In the genomic region with DNA sequence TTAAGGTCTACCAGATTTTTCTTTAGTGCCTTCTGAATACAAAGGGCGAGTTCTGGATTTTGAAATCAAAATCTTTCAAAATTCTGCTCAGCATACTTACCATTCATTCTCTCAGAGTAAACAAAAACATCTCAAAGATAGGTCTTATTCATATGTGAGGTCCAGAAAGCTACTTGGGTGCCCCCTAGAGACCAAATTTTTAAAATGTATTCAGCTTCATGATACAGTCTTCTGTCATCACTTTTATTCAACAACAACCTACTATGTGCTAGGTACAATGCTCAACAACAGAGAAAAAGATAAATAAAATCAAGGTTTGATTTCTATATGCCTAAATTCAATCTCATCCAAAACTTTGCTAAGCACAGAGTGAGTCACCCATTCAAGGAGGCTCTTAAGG, we compare ENCODE assay signal across 14 mouse cellular contexts. TPM values are rescaled to one million over a fixed set of nuclear protein-coding genes. Genes with fewer than 3 reads are reported as not detected.
DNase-seq lines count a peak whose midpoint lies in the region; ATAC-seq and TF ChIP-seq lines count a peak whose summit lies in the region.
"Had no signal": no experiment of that assay in that cellular context is flagged by ENCODE, and none has a peak within 500 bp of the region (broad histone marks: within the 10 kb centered on the region; RNA-seq: fewer than 3 reads in every experiment).

No protein-coding gene starts in this region.

- H3K4me2 ChIP-seq in hindbrain, postnatal 0 days (ENCODE audit: low read depth, low read length) = no peak overlapping the region
- no peak overlapping the region for H3K4me2 ChIP-seq in hindbrain, embryonic 11.5 days (replicated peaks; ENCODE audit: low read depth, low read length)
- no peak overlapping the region for H3K4me2 ChIP-seq in stomach, postnatal 0 days (replicated peaks; ENCODE audit: low read depth)
- H3K4me2 ChIP-seq: embryonic facial prominence, embryonic 13.5 days; heart, embryonic 13.5 days; lung, embryonic 15.5 days; neural tube, embryonic 13.5 days had no signal

- no peak overlapping the region for H3K27ac ChIP-seq in hindbrain, postnatal 0 days
- H3K27ac ChIP-seq in hindbrain, embryonic 11.5 days (ENCODE audit: low read depth, low read length) = no peak overlapping the region
- no peak overlapping the region for H3K27ac ChIP-seq in thymus, adult 2 months (ENCODE audit: control insufficient read depth, insufficient read depth, low read length)
- H3K27ac ChIP-seq in stomach, postnatal 0 days (replicated peaks) = no peak overlapping the region
- H3K27ac ChIP-seq: embryonic facial prominence, embryonic 13.5 days; heart, embryonic 13.5 days; lung, embryonic 15.5 days; neural tube, embryonic 13.5 days had no signal

- WGBS in hindbrain, postnatal 0 days = 85% methylated on average over 1 of the region's 1 CpGs
- WGBS in hindbrain, embryonic 11.5 days = 90% methylated on average over 1 of the region's 1 CpGs
- WGBS in thymus, adult 2 months = 89% methylated on average over 1 of the region's 1 CpGs
- 87% methylated on average over 1 of the region's 1 CpGs for WGBS in stomach, postnatal 0 days

- no peak for TF ChIP-seq EP300 in stomach, postnatal 0 days (optimal IDR thresholded peaks at IDR 0.05)

- no peaks in the 10 kb centered on the region for H3K27me3 ChIP-seq in hindbrain, postnatal 0 days (ENCODE audit: insufficient read depth, low read length)
- no peaks in the 10 kb centered on the region for H3K27me3 ChIP-seq in hindbrain, embryonic 11.5 days (ENCODE audit: control insufficient read depth, insufficient read depth, low read length)
- no peaks in the 10 kb centered on the region for H3K27me3 ChIP-seq in thymus, adult 2 months (ENCODE audit: control insufficient read depth, insufficient read depth, low read length)
- no peaks in the 10 kb centered on the region for H3K27me3 ChIP-seq in stomach, postnatal 0 days (ENCODE audit: control insufficient read depth, insufficient read depth, low read length)
- H3K27me3 ChIP-seq: embryonic facial prominence, embryonic 13.5 days; heart, embryonic 13.5 days; lung, embryonic 15.5 days; neural tube, embryonic 13.5 days had no signal

- peak; percentile 42 for DNase-seq in hindbrain, postnatal 0 days (ENCODE audit: low spot score)
- DNase-seq in hindbrain, embryonic 11.5 days (ENCODE audit: low spot score) = no peak
- peak; percentile 46 for DNase-seq in thymus, postnatal 0 days (ENCODE audit: low spot score)
- no peak for DNase-seq in thymus, adult 2 months
- DNase-seq in stomach, postnatal 0 days (ENCODE audit: low spot score) = no peak
- no peak for DNase-seq in adrenal gland, postnatal 14 days
- DNase-seq in testis, postnatal 10 days (ENCODE audit: low spot score) = no peak
- DNase-seq: right cerebral cortex, postnatal 4 days had no signal

- H3K4me1 ChIP-seq in hindbrain, postnatal 0 days (ENCODE audit: insufficient read depth, low read length) = no peaks in the 10 kb centered on the region
- no peaks in the 10 kb centered on the region for H3K4me1 ChIP-seq in hindbrain, embryonic 11.5 days (replicated peaks; ENCODE audit: control insufficient read depth, insufficient read depth, low read length)
- no peaks in the 10 kb centered on the region; the same call in 1 of the 2 replicates for H3K4me1 ChIP-seq in thymus, adult 2 months (replicated peaks; ENCODE audit: control insufficient read depth, insufficient read depth, low read length)
- H3K4me1 ChIP-seq in stomach, postnatal 0 days (replicated peaks; ENCODE audit: control insufficient read depth, insufficient read depth) = no peaks in the 10 kb centered on the region

- TF ChIP-seq POLR2A in thymus, adult 2 months (IDR thresholded peaks at IDR 0.05; ENCODE audit: control insufficient read depth, extremely low read depth, insufficient read depth, low read length, poor library complexity) = no peak

- no peak overlapping the region for H3K9ac ChIP-seq in hindbrain, postnatal 0 days (replicated peaks; ENCODE audit: low read length)
- no peak overlapping the region for H3K9ac ChIP-seq in hindbrain, embryonic 11.5 days (ENCODE audit: low read depth, low read length)
- no peak overlapping the region for H3K9ac ChIP-seq in stomach, postnatal 0 days (ENCODE audit: low read length)
- H3K9ac ChIP-seq: embryonic facial prominence, embryonic 13.5 days; heart, embryonic 13.5 days; lung, embryonic 15.5 days; neural tube, embryonic 13.5 days had no signal

- no peaks in the 10 kb centered on the region for H3K9me3 ChIP-seq in hindbrain, postnatal 0 days (ENCODE audit: low read length)
- H3K9me3 ChIP-seq in hindbrain, embryonic 11.5 days (ENCODE audit: control insufficient read depth, low read length) = no peaks in the 10 kb centered on the region
- no peaks in the 10 kb centered on the region for H3K9me3 ChIP-seq in stomach, postnatal 0 days (ENCODE audit: control insufficient read depth, low read length)
- H3K9me3 ChIP-seq: embryonic facial prominence, embryonic 13.5 days; heart, embryonic 13.5 days; lung, embryonic 15.5 days; neural tube, embryonic 13.5 days had no signal

- TF ChIP-seq CTCF in hindbrain, postnatal 0 days (IDR thresholded peaks at IDR 0.05; ENCODE audit: low read depth) = peak; percentile 43
- TF ChIP-seq CTCF in thymus, adult 2 months (IDR thresholded peaks at IDR 0.05; ENCODE audit: borderline replicate concordance, control insufficient read depth, extremely low read depth, insufficient read depth, low read length, poor library complexity) = no peak
- peak; percentile 60 for TF ChIP-seq CTCF in stomach, postnatal 0 days (IDR thresholded peaks at IDR 0.05; ENCODE audit: low read depth)

- H3K36me3 ChIP-seq in hindbrain, postnatal 0 days (ENCODE audit: insufficient read depth, low read length) = no peaks in the 10 kb centered on the region
- H3K36me3 ChIP-seq in hindbrain, embryonic 11.5 days (ENCODE audit: control insufficient read depth, insufficient read depth, low read length) = no peaks in the 10 kb centered on the region
- H3K36me3 ChIP-seq in thymus, adult 2 months (ENCODE audit: control insufficient read depth, insufficient read depth, low read length) = no peaks in the 10 kb centered on the region
- no peaks in the 10 kb centered on the region for H3K36me3 ChIP-seq in stomach, postnatal 0 days (ENCODE audit: control insufficient read depth, insufficient read depth, low read length)
- H3K36me3 ChIP-seq: embryonic facial prominence, embryonic 13.5 days; lung, embryonic 15.5 days; neural tube, embryonic 13.5 days had no signal

- no peak overlapping the region for H3K4me3 ChIP-seq in hindbrain, postnatal 0 days (ENCODE audit: low read length)
- H3K4me3 ChIP-seq in hindbrain, embryonic 11.5 days (ENCODE audit: low read depth, low read length) = no peak overlapping the region
- no peak overlapping the region for H3K4me3 ChIP-seq in thymus, adult 2 months (ENCODE audit: control insufficient read depth, insufficient read depth, low read length)
- H3K4me3 ChIP-seq in stomach, postnatal 0 days (ENCODE audit: low read depth, low read length) = no peak overlapping the region
- H3K4me3 ChIP-seq: embryonic facial prominence, embryonic 13.5 days; heart, embryonic 13.5 days; lung, embryonic 15.5 days; neural tube, embryonic 13.5 days had no signal

- ATAC-seq in hindbrain, postnatal 0 days = no peak
- ATAC-seq in hindbrain, embryonic 11.5 days (ENCODE audit: low FRiP score) = no peak
- ATAC-seq in common myeloid progenitor, adult 5-6 weeks (replicated peaks; ENCODE audit: low read depth, poor library complexity, severe bottlenecking) = peak; percentile 34; the same call in 1 of the 2 replicates
- no peak for ATAC-seq in stomach, postnatal 0 days (ENCODE audit: low FRiP score, low TSS enrichment)
- ATAC-seq: inflammation-experienced regulatory T-cells, adult 6 months had no signal

RNA-seq across cellular contexts. Expression of a gene that starts 4.0 kb away (rescaled TPM):
- 68.0 and 70.3 TPM in 2 replicates for total RNA-seq in hindbrain, postnatal 0 days (2014; rRNA removed)
- polyA plus RNA-seq in hindbrain, postnatal 0 days (2015; fragmentation: Nextera tagmentation; extraction: Ambion mirVana) = 199 and 204 TPM in 2 replicates
- polyA plus RNA-seq in hindbrain, embryonic 11.5 days (2014; fragmentation: Nextera tagmentation; extraction: Ambion mirVana) = 134 and 150 TPM in 2 replicates
- 120 and 126 TPM in 2 replicates for polyA plus RNA-seq in thymus, postnatal 0 days (2015; fragmentation: Nextera tagmentation; extraction: Ambion mirVana)
- 17.7 and 20.1 TPM in 2 replicates for polyA plus RNA-seq in thymus, adult 2 months (2012; rRNA removed)
- 177 and 188 TPM in 2 replicates for total RNA-seq in common myeloid progenitor, adult 5-6 weeks (2017)
- polyA plus RNA-seq in stomach, postnatal 0 days (2015; fragmentation: Nextera tagmentation; extraction: Ambion mirVana) = 175 and 176 TPM in 2 replicates
- 103 and 104 TPM in 2 replicates for total RNA-seq in adrenal gland, postnatal 14 days (2021)

RNA-seq across cellular contexts. Expression of a gene that starts 16.9 kb away (rescaled TPM):
- total RNA-seq in hindbrain, postnatal 0 days (2014; rRNA removed) = 2.8 and 3.6 TPM in 2 replicates
- polyA plus RNA-seq in hindbrain, postnatal 0 days (2015; fragmentation: Nextera tagmentation; extraction: Ambion mirVana) = 2.3 and 2.8 TPM in 2 replicates
- polyA plus RNA-seq in hindbrain, embryonic 11.5 days (2014; fragmentation: Nextera tagmentation; extraction: Ambion mirVana) = 18.3 and 23.0 TPM in 2 replicates
- 10.2 and 10.9 TPM in 2 replicates for polyA plus RNA-seq in thymus, postnatal 0 days (2015; fragmentation: Nextera tagmentation; extraction: Ambion mirVana)
- 8.1 and 10.7 TPM in 2 replicates for polyA plus RNA-seq in thymus, adult 2 months (2012; rRNA removed)
- 17.3 and 29.3 TPM in 2 replicates for total RNA-seq in common myeloid progenitor, adult 5-6 weeks (2017)
- 1.7 and 1.8 TPM in 2 replicates for polyA plus RNA-seq in stomach, postnatal 0 days (2015; fragmentation: Nextera tagmentation; extraction: Ambion mirVana)
- 1.9 and 2.3 TPM in 2 replicates for total RNA-seq in adrenal gland, postnatal 14 days (2021)

RNA-seq across cellular contexts. Expression of a gene that starts 57.2 kb away (rescaled TPM):
- not detected in 2 replicates for total RNA-seq in hindbrain, postnatal 0 days (2014; rRNA removed)
- polyA plus RNA-seq in hindbrain, postnatal 0 days (2015; fragmentation: Nextera tagmentation; extraction: Ambion mirVana) = not detected in 2 replicates
- polyA plus RNA-seq in hindbrain, embryonic 11.5 days (2014; fragmentation: Nextera tagmentation; extraction: Ambion mirVana) = not detected in 2 replicates
- polyA plus RNA-seq in thymus, postnatal 0 days (2015; fragmentation: Nextera tagmentation; extraction: Ambion mirVana) = not detected in 2 replicates
- polyA plus RNA-seq in thymus, adult 2 months (2012; rRNA removed) = 0.16 and 0.37 TPM in 2 replicates
- total RNA-seq in common myeloid progenitor, adult 5-6 weeks (2017) = not detected in 2 replicates
- not detected in 2 replicates for polyA plus RNA-seq in stomach, postnatal 0 days (2015; fragmentation: Nextera tagmentation; extraction: Ambion mirVana)
- total RNA-seq in adrenal gland, postnatal 14 days (2021) = not detected in 2 replicates
- polyA plus RNA-seq: embryonic facial prominence, embryonic 13.5 days; heart, embryonic 13.5 days; inflammation-experienced regulatory T-cells, adult 6 months; lung, embryonic 15.5 days; neural tube, embryonic 13.5 days had no signal

Comparison
In these comparisons a context has a peak if more than half of its experiments do, and no peak if none do; other contexts are left out.
1. DNase-seq: peak in hindbrain, postnatal 0 days (single experiment) and thymus, postnatal 0 days (single experiment); none in hindbrain, embryonic 11.5 days (single experiment), thymus, adult 2 months (single experiment), stomach, postnatal 0 days (single experiment), adrenal gland, postnatal 14 days (single experiment) and testis, postnatal 10 days (single experiment).